Mouse (Mus musculus) layer of hippocampus, postnatal 14 days (tissue): ENCODE results near the gene Serpina3k. TPM values are rescaled to one million over a fixed set of nuclear protein-coding genes. Genes with fewer than 3 reads are reported as not detected.
A peak's percentile ranks its signal among the peaks of the same experiment; 100 is the strongest.
"Not testable (repeated sequence)": the region's sequence is repeated elsewhere in the genome, so short reads cannot be mapped to it uniquely, and the experiment has no call there.

Source experiments
- DNase-seq, 2 experiments: peaks; one replicate each; pipeline ENCODE4 v3.0.0; 2021 to 2022; ENCODE audit warnings: low spot score in 2 of 2, mixed read lengths in 1 of 2
- long read RNA-seq, 2 experiments: library from polyadenylated mRNA; stranded (forward); transcript quantifications; one replicate each; pipeline ENCODE4 v2.0.0; 2021
- total RNA-seq, 2 experiments: library from RNA; stranded (reverse); gene quantifications; 2 replicates each; pipeline ENCODE4 v1.2.3; 2021

The Serpina3k gene
- not detected for total RNA-seq
- long read RNA-seq, experiment 1: 0 reads
- long read RNA-seq, experiment 2: 0 reads

- not testable (repeated sequence) for DNase-seq
These were observed at the start of gene Serpina3k, which contains the start of gene Serpina3m for GRCm38 (mm10) chr12:104338226-104338625. TSS of gene Serpina3k (plus strand) at chr12:104338486. TSS of gene Serpina3m (plus strand) at chr12:104338486.

GRCm38 (mm10) chr12:104289872-104290271, 48.4 kb upstream of the Serpina3k start:
- DNase-seq: no peak

GRCm38 (mm10) chr12:104293963-104294362, 44.3 kb upstream of the Serpina3k start:
- DNase-seq: no peak

GRCm38 (mm10) chr12:104298049-104298448, 40.2 kb upstream of the Serpina3k start:
- no peak for DNase-seq

GRCm38 (mm10) chr12:104305991-104306390, 32.3 kb upstream of the Serpina3k start:
- DNase-seq: no peak

- no peak for DNase-seq
These were observed 24.0 kb upstream of the Serpina3k start, which contains the start of gene Serpina3j for GRCm38 (mm10) chr12:104314253-104314652. TSS of gene Serpina3j (plus strand) at chr12:104314553.

GRCm38 (mm10) chr12:104322454-104322853, 15.8 kb upstream of the Serpina3k start:
- DNase-seq: no peak

- no peak for DNase-seq
These were observed 6.6 kb upstream of the Serpina3k start for GRCm38 (mm10) chr12:104331701-104332100.

- DNase-seq: not testable (repeated sequence)
These were observed 1.4 kb upstream of the Serpina3k start for GRCm38 (mm10) chr12:104336873-104337272.

GRCm38 (mm10) chr12:104338705-104339104, 419 bp downstream of the Serpina3k start:
- no peak for DNase-seq

- not testable (repeated sequence) for DNase-seq
These were observed 4.2 kb downstream of the Serpina3k start for GRCm38 (mm10) chr12:104342489-104342888.

GRCm38 (mm10) chr12:104345181-104345580, 6.9 kb downstream of the Serpina3k start:
- DNase-seq: no peak

- no peak for DNase-seq
These were observed 7.4 kb downstream of the Serpina3k start for GRCm38 (mm10) chr12:104345707-104346106.

- DNase-seq: no peak
These were observed 8.8 kb downstream of the Serpina3k start for GRCm38 (mm10) chr12:104347091-104347490.

GRCm38 (mm10) chr12:104351812-104352211, 13.5 kb downstream of the Serpina3k start:
- peak; percentile 51 to 66 for DNase-seq

- DNase-seq: no peak
These were observed 17.7 kb downstream of the Serpina3k start for GRCm38 (mm10) chr12:104356006-104356405.

- no peak for DNase-seq
These were observed 31.7 kb downstream of the Serpina3k start for GRCm38 (mm10) chr12:104369986-104370385.

GRCm38 (mm10) chr12:104377179-104377578, 38.9 kb downstream of the Serpina3k start:
- DNase-seq: not testable (repeated sequence)

- DNase-seq: not testable (repeated sequence)
These were observed 40.1 kb downstream of the Serpina3k start for GRCm38 (mm10) chr12:104378351-104378750.

- not testable (repeated sequence) for DNase-seq
These were observed 40.5 kb downstream of the Serpina3k start for GRCm38 (mm10) chr12:104378815-104379214.

GRCm38 (mm10) chr12:104379856-104380255, 41.6 kb downstream of the Serpina3k start:
- no peak for DNase-seq

GRCm38 (mm10) chr12:104381071-104381604, 42.9 kb downstream of the Serpina3k start:
- not testable (repeated sequence) for DNase-seq

- DNase-seq: not testable (repeated sequence)
These were observed 47.7 kb downstream of the Serpina3k start for GRCm38 (mm10) chr12:104385987-104386386.
